Mouse (Mus musculus) kidney, postnatal 14 days (tissue): ENCODE measurements at regions not wholly inside any gene's neighbourhood (a gene's known extent, or its start where the extent isn't known, plus 50 kb on each side); places are given as distances from the start of the nearest gene placed in this dataset.

ENCODE experiments used
- DNase-seq: peaks from one replicate; pipeline ENCODE4 v3.0.0; 2022; ENCODE audit warnings: mixed read lengths

GRCm38 (mm10) chr13:110802841-110803240 lies 408.0 kb downstream of the Plk2 start:
- DNase-seq = no peak

- DNase-seq = no peak
Measured at GRCm38 (mm10) chr13:110812401-110812800, 417.6 kb downstream of the Plk2 start.

- no peak for DNase-seq
Measured at GRCm38 (mm10) chr13:110814066-110814465, 419.2 kb downstream of the Plk2 start.

- DNase-seq = no peak
Measured at GRCm38 (mm10) chr13:110819301-110819862, 424.5 kb downstream of the Plk2 start.

- DNase-seq = no peak
Measured at GRCm38 (mm10) chr13:110824878-110825277, 429.9 kb upstream of the Actbl2 start.

GRCm38 (mm10) chr13:110832442-110832841 lies 422.4 kb upstream of the Actbl2 start:
- no peak for DNase-seq

- no peak for DNase-seq
Measured at GRCm38 (mm10) chr13:110836936-110837335, 417.9 kb upstream of the Actbl2 start.

- DNase-seq = no peak
Measured at GRCm38 (mm10) chr13:110841949-110842348, 412.9 kb upstream of the Actbl2 start.

- peak; percentile 8 for DNase-seq
Measured at GRCm38 (mm10) chr13:110845695-110846094, 409.1 kb upstream of the Actbl2 start.

- no peak for DNase-seq
Measured at GRCm38 (mm10) chr13:110852996-110853727, 401.7 kb upstream of the Actbl2 start.

GRCm38 (mm10) chr13:110854213-110854612 lies 400.6 kb upstream of the Actbl2 start:
- DNase-seq = no peak

- no peak for DNase-seq
Measured at GRCm38 (mm10) chr13:110865902-110866512, 388.8 kb upstream of the Actbl2 start.

- peak; percentile 17 for DNase-seq
Measured at GRCm38 (mm10) chr13:110866713-110867112, 388.1 kb upstream of the Actbl2 start.

- DNase-seq = no peak
Measured at GRCm38 (mm10) chr13:110871125-110871775, 383.6 kb upstream of the Actbl2 start.

GRCm38 (mm10) chr13:110871776-110872135 lies 383.1 kb upstream of the Actbl2 start:
- DNase-seq = no peak

GRCm38 (mm10) chr13:110881573-110881972 lies 373.2 kb upstream of the Actbl2 start:
- no peak for DNase-seq

GRCm38 (mm10) chr13:110882173-110882572 lies 372.6 kb upstream of the Actbl2 start:
- DNase-seq = no peak

- DNase-seq = no peak
Measured at GRCm38 (mm10) chr13:110882661-110883172, 372.1 kb upstream of the Actbl2 start.

GRCm38 (mm10) chr13:110893909-110894308 lies 360.9 kb upstream of the Actbl2 start:
- DNase-seq = peak; percentile 52

- DNase-seq = no peak
Measured at GRCm38 (mm10) chr13:110895349-110895748, 359.5 kb upstream of the Actbl2 start.

- peak; percentile 13 for DNase-seq
Measured at GRCm38 (mm10) chr13:110895900-110896299, 358.9 kb upstream of the Actbl2 start.

GRCm38 (mm10) chr13:110897621-110898020 lies 357.2 kb upstream of the Actbl2 start:
- peak; percentile 70 for DNase-seq

- DNase-seq = peak; percentile 93
Measured at GRCm38 (mm10) chr13:110902994-110903644, 351.7 kb upstream of the Actbl2 start.
